Comparison of ENCODE assay signal across 8 mouse cellular contexts in the genomic region with DNA sequence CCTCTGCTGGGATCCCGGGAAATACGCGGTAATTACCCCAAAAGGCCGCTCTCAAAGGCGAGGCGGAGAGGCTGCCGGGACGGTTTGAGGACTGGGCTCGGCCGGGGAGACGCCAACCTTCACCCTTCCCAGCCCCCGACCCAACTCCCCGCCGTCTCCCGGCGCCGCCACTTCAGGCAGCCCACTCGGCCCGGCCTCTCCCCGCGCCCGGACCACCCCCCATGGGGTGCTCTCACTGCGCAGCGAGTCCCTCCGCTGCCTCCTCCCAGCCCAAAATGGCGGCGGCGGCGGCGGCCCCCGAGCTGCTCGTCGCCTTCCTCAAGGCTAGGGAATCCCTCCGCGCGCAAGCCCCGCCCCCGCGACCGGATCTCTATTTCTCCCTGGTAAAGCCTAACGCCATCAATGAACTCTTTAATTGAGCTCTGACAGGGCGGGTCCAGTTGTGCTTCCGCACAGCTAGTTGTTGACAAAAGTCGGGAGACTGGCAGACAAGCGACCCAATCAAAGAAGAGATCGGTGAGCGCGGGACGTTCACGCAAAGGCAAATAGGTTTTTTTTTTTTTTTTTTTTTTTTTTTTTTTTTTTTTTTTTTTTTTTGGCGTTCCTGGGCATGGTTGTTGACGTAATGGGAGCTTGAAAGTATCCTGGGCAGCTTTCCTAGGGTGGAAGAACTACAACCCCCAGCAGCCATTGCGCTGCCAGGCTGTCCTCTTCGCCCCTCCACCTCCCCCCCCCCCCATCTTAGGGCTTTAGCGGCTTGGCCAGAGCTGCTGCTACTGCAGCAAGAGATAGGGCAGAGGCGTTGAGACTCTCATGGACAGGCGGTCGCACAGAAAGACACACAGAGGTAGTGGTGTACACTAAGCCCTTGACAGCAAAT. TPM values are rescaled to one million over a fixed set of nuclear protein-coding genes. Genes with fewer than 3 reads are reported as not detected.
DNase-seq lines count a peak whose midpoint lies in the region; ATAC-seq lines count a peak whose summit lies in the region.

No protein-coding gene starts in this region.

- H3K27me3 ChIP-seq in lung, embryonic 16.5 days (ENCODE audit: control insufficient read depth, insufficient read depth, low read depth, low read length), result no peaks in the 10 kb centered on the region

- DNase-seq in MEL-GATA-1-ER (ENCODE audit: extremely low read depth, low read depth), result peak; percentile 100
- DNase-seq in cerebellum, adult 8-10 months, result peak; percentile 100
- peak; percentile 100 for DNase-seq in forelimb bud, embryonic 11.5 days (ENCODE audit: low read depth, low spot score)
- peak; percentile 100 for DNase-seq in layer of hippocampus, adult 9-10 months (ENCODE audit: low spot score)
- DNase-seq in ovary, postnatal 10 days (ENCODE audit: low spot score), result peak; percentile 98
- DNase-seq in thymus, postnatal 10 days (ENCODE audit: low spot score in 2 of 2), result peak; percentile 100

- peak overlapping the region; percentile 100 for H3K9ac ChIP-seq in lung, embryonic 16.5 days (ENCODE audit: low read length)

- H3K4me1 ChIP-seq in lung, embryonic 16.5 days (replicated peaks; ENCODE audit: control insufficient read depth, insufficient read depth, low read length), result peaks cover 19% of the 10 kb centered on the region

- H3K4me2 ChIP-seq in lung, embryonic 16.5 days (ENCODE audit: low read depth, low read length), result peak overlapping the region; percentile 71

- WGBS in lung, embryonic 16.5 days, result 0% methylated on average over 52 of the region's 58 CpGs

- no peaks in the 10 kb centered on the region for H3K36me3 ChIP-seq in lung, embryonic 16.5 days (ENCODE audit: control insufficient read depth, insufficient read depth, low read length)

- peak overlapping the region; percentile 97 for H3K4me3 ChIP-seq in lung, embryonic 16.5 days (ENCODE audit: low read length)

- H3K27ac ChIP-seq in lung, embryonic 16.5 days (ENCODE audit: low read length), result peak overlapping the region; percentile 99

- H3K9me3 ChIP-seq in lung, embryonic 16.5 days (ENCODE audit: control insufficient read depth, low read length), result no peaks in the 10 kb centered on the region

- ATAC-seq in hematopoietic stem cell, adult 5-6 weeks (replicated peaks in 1 of 2; ENCODE audit: insufficient read depth in 1 of 2, low FRiP score in 2 of 2, low TSS enrichment in 1 of 2, low read depth in 1 of 2, poor library complexity in 2 of 2, severe bottlenecking in 2 of 2), result peak; percentile 92 to 94
- ATAC-seq in lung, embryonic 16.5 days (ENCODE audit: low read depth), result peak; percentile 96

RNA-seq across cellular contexts. Expression of gene Hexim2, which starts 0.6 kb away (rescaled TPM):
- 1.1 and 2.4 TPM in 2 replicates for total RNA-seq in hematopoietic stem cell, adult 5-6 weeks (2017)
- 8.7 and 10.1 TPM in 2 replicates for polyA plus RNA-seq in lung, embryonic 16.5 days (2015; fragmentation: Nextera tagmentation; extraction: Ambion mirVana)

RNA-seq across cellular contexts. Expression of gene Hexim1, which starts 16.8 kb away (rescaled TPM):
- total RNA-seq in hematopoietic stem cell, adult 5-6 weeks (2017), result 34.1 and 55.9 TPM in 2 replicates
- polyA plus RNA-seq in lung, embryonic 16.5 days (2015; fragmentation: Nextera tagmentation; extraction: Ambion mirVana), result 4.6 and 5.2 TPM in 2 replicates

RNA-seq across cellular contexts. Expression of gene Acbd4, which starts 31.3 kb away (rescaled TPM):
- total RNA-seq in hematopoietic stem cell, adult 5-6 weeks (2017), result 8.6 and 16.8 TPM in 2 replicates
- 22.8 and 28.7 TPM in 2 replicates for polyA plus RNA-seq in lung, embryonic 16.5 days (2015; fragmentation: Nextera tagmentation; extraction: Ambion mirVana)

RNA-seq across cellular contexts. Expression of gene Plcd3, which starts 31.4 kb away (rescaled TPM):
- 0.15 and 0.75 TPM in 2 replicates for total RNA-seq in hematopoietic stem cell, adult 5-6 weeks (2017)
- polyA plus RNA-seq in lung, embryonic 16.5 days (2015; fragmentation: Nextera tagmentation; extraction: Ambion mirVana), result 3.1 and 3.3 TPM in 2 replicates

RNA-seq across cellular contexts. Expression of gene Fmnl1, which starts 38.1 kb away (rescaled TPM):
- 47.6 and 62.4 TPM in 2 replicates for total RNA-seq in hematopoietic stem cell, adult 5-6 weeks (2017)
- polyA plus RNA-seq in lung, embryonic 16.5 days (2015; fragmentation: Nextera tagmentation; extraction: Ambion mirVana), result 2.9 and 3.0 TPM in 2 replicates

Comparison
In these comparisons a context has a peak if more than half of its experiments do, and no peak if none do; other contexts are left out.
1. Peak in every context shown above with its lines: DNase-seq, ATAC-seq, H3K4me3 ChIP-seq and H3K27ac ChIP-seq.